Mouse (Mus musculus) liver (tissue): ENCODE data around the gene Gltpd2.
"Not testable (repeated sequence)": the region's sequence is repeated elsewhere in the genome, so short reads cannot be mapped to it uniquely, and the experiment has no call there.

ENCODE experiments used
- DNase-seq: peaks from one replicate; pipeline ENCODE4 v3.0.0-alpha.2; 2020; ENCODE audit warnings: mixed read lengths

Gltpd2 gene

GRCm38 (mm10) chr11:70520178-70520769, 1.3 kb downstream of the Gltpd2 start:
- peak; percentile 26 for DNase-seq

GRCm38 (mm10) chr11:70523306-70523989, 4.5 kb downstream of the Gltpd2 start:
- DNase-seq, result not testable (repeated sequence)

GRCm38 (mm10) chr11:70524782-70525181, 5.8 kb downstream of the Gltpd2 start:
- no peak for DNase-seq

- peak; percentile 91 for DNase-seq
Measured at GRCm38 (mm10) chr11:70525184-70525678, 6.2 kb downstream of the Gltpd2 start, which contains the start of gene Psmb6. Gene Psmb6, plus strand, starts transcription at chr11:70525367.

- no peak for DNase-seq
Measured at GRCm38 (mm10) chr11:70525726-70526125, 6.7 kb downstream of the Gltpd2 start.

GRCm38 (mm10) chr11:70526211-70526610, 7.2 kb downstream of the Gltpd2 start:
- DNase-seq, result no peak

GRCm38 (mm10) chr11:70528610-70529009, 9.6 kb downstream of the Gltpd2 start:
- DNase-seq, result no peak

GRCm38 (mm10) chr11:70531065-70531464, 12.1 kb downstream of the Gltpd2 start:
- DNase-seq, result not testable (repeated sequence)

GRCm38 (mm10) chr11:70532839-70533238, 13.8 kb downstream of the Gltpd2 start, which contains the start of gene Gm40193:
Gene Gm40193, minus strand, starts transcription at chr11:70532939.
- DNase-seq, result no peak

- no peak for DNase-seq
Measured at GRCm38 (mm10) chr11:70539423-70539822, 20.4 kb downstream of the Gltpd2 start.

- peak; percentile 84 for DNase-seq
Measured at GRCm38 (mm10) chr11:70539877-70540587, 21.0 kb downstream of the Gltpd2 start, which contains the start of gene Pld2. Gene Pld2, plus strand, starts transcription at chr11:70540064.

GRCm38 (mm10) chr11:70540928-70541327, 21.9 kb downstream of the Gltpd2 start:
- no peak for DNase-seq

- DNase-seq, result no peak
Measured at GRCm38 (mm10) chr11:70541415-70541814, 22.4 kb downstream of the Gltpd2 start.

- DNase-seq, result no peak
Measured at GRCm38 (mm10) chr11:70544496-70544895, 25.5 kb downstream of the Gltpd2 start.

- DNase-seq, result no peak
Measured at GRCm38 (mm10) chr11:70551526-70551925, 32.5 kb downstream of the Gltpd2 start.

GRCm38 (mm10) chr11:70553940-70554339, 34.9 kb downstream of the Gltpd2 start:
- DNase-seq, result no peak

- DNase-seq, result no peak
Measured at GRCm38 (mm10) chr11:70557545-70557944, 38.5 kb downstream of the Gltpd2 start.

GRCm38 (mm10) chr11:70561937-70562286, 42.9 kb downstream of the Gltpd2 start:
- DNase-seq, result no peak

GRCm38 (mm10) chr11:70562287-70562994, 43.4 kb downstream of the Gltpd2 start, which contains the start of gene Mink1:
Gene Mink1, plus strand, starts transcription at chr11:70562881.
- DNase-seq, result peak; percentile 90

GRCm38 (mm10) chr11:70562995-70563469, 44.0 kb downstream of the Gltpd2 start:
- no peak for DNase-seq

GRCm38 (mm10) chr11:70563470-70564275, 44.7 kb downstream of the Gltpd2 start:
- DNase-seq, result peak; percentile 29
